Mouse (Mus musculus) limb, embryonic 12.5 days (tissue): ENCODE measurements at regions not wholly inside any gene's neighbourhood (a gene's known extent, or its start where the extent isn't known, plus 50 kb on each side); places are given as distances from the start of the nearest gene placed in this dataset.
A peak's percentile ranks its signal among the peaks of the same experiment; 100 is the strongest.

Experiments used
- ATAC-seq: fragments of 200-750 bp; cut with Nextera tagmentation; 2 replicates; pipeline ENCODE4 v1.8.0; 2017; ENCODE audit warnings: low read depth, moderate TSS enrichment; ENCODE audit not compliant: insufficient number of reproducible peaks, insufficient read depth, low FRiP score, low TSS enrichment
- H3K27ac ChIP-seq: fragments of 300-500 bp; sonication (generic); 2 replicates; pipeline ENCODE4 v1.5.1; 2016; ENCODE audit warnings: mild to moderate bottlenecking, moderate library complexity
- H3K27me3 ChIP-seq: fragments of 300-500 bp; sonication (generic); 2 replicates; pipeline ENCODE4 v1.6.1; 2016; ENCODE audit warnings: mild to moderate bottlenecking, moderate library complexity
- H3K36me3 ChIP-seq: fragments of 300-500 bp; sonication (generic); 2 replicates; pipeline ENCODE4 v1.6.1; 2016; ENCODE audit warnings: mild to moderate bottlenecking, moderate library complexity
- H3K4me1 ChIP-seq: fragments of 300-500 bp; sonication (generic); replicated peaks from 2 replicates; pipeline ENCODE4 v1.6.1; 2016
- H3K4me2 ChIP-seq: fragments of 300-500 bp; sonication (generic); 2 replicates; pipeline ENCODE4 v1.6.1; 2016; ENCODE audit warnings: mild to moderate bottlenecking, moderate library complexity
- H3K4me3 ChIP-seq: fragments of 300-500 bp; sonication (generic); replicated peaks from 2 replicates; pipeline ENCODE4 v1.5.1; 2016; ENCODE audit warnings: mild to moderate bottlenecking
- H3K9ac ChIP-seq: fragments of 300-500 bp; sonication (generic); replicated peaks from 2 replicates; pipeline ENCODE4 v1.6.1; 2016; ENCODE audit warnings: mild to moderate bottlenecking, moderate library complexity
- H3K9me3 ChIP-seq: fragments of 300-500 bp; sonication (generic); 2 replicates; pipeline ENCODE4 v1.6.1; 2016; ENCODE audit warnings: mild to moderate bottlenecking, moderate library complexity
- WGBS: fragments of 180-500 bp; shearing (Covaris S2); methylation state at CpG from one replicate; pipeline ENCODE4 v1.1.7; 2016; 5-methylcytosine and 5-hydroxymethylcytosine counted together

DNA sequence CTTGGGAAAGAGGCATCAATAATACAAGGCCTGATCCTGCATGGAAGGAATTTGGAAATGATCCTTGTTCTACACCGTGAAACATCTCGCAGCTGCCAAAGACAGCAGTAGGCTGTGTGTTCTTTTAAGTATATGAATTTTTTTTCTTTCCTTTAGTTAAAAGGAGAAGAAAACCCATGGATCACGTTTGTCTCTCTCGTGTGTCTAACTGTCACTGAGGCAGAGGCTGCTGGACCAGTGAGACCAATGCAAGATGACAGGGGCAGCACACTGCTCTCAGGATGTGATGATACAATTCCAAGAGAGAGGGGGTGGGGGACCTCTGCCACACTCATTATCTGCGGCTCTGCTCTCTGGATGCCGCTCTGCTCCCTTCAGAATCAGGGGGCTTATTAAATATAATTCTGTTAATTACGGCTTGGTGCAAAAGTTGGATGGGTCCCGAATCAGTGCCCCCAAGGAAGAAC is 379.4 kb upstream of the Noct start:
- H3K27me3 ChIP-seq, result no peaks in the 10 kb centered on the region
- no peak overlapping the region for H3K27ac ChIP-seq
- H3K9ac ChIP-seq, result no peak overlapping the region
- H3K4me3 ChIP-seq, result no peak overlapping the region
- 57% methylated on average over 8 of the region's 8 CpGs for WGBS
- no peaks in the 10 kb centered on the region for H3K9me3 ChIP-seq
- no peaks in the 10 kb centered on the region for H3K36me3 ChIP-seq
- no peak overlapping the region for H3K4me2 ChIP-seq
- no peak for ATAC-seq
- H3K4me1 ChIP-seq, result peaks cover 18% of the 10 kb centered on the region

DNA sequence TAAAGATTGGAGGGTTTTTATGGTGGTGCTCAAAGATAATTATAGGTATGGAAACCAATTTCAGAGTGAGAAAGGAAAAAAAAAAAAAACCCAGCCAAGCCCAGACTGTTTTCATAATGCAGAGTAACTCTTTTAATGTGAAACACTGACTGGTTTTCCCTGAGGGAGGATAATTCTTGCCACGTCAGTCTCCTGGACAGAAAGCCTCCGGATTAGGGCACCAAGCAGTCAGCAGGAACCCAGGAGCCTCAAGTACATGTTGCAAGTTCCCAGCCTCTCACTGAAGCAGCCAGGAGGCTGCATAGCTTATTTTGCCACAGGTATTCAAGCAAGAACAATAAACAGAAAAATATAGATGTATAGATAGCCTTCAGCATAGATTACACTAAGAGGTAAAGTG is 378.9 kb upstream of the Noct start:
- WGBS, result 10% methylated on average over 2 of the region's 2 CpGs
- Histone ChIP-seq H3K4me2 (no peak overlapping the region), H3K27me3 (no peaks in the 10 kb centered on the region), H3K27ac (no peak overlapping the region), H3K36me3 (no peaks in the 10 kb centered on the region), H3K9ac (no peak overlapping the region), H3K9me3 (no peaks in the 10 kb centered on the region), H3K4me3 (no peak overlapping the region), H3K4me1 (peaks cover 18% of the 10 kb centered on the region)
- ATAC-seq, result no peak

DNA sequence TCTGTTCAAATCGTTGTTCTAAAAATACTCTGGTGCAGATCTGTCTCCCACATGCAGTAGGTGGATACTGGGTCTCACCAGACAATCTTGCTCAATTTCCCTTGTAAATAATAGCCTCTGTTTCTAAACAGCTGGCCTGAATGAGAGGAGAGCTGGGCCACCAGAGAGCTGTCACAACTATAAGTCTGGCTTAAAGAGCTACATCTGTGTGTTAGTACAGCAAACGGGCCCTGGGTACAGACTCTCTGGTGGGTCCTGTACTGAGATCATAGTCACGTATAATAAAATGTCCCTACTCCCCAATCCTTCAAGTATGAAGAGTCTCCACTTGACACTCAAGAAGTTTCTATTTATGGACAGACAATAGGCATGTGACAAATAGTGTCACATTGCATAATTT is 375.7 kb upstream of the Noct start:
- WGBS, result 50% methylated on average over 3 of the region's 3 CpGs
- peaks cover 18% of the 10 kb centered on the region for H3K4me1 ChIP-seq
- no peak overlapping the region for H3K4me3 ChIP-seq
- H3K9me3 ChIP-seq, result no peaks in the 10 kb centered on the region
- no peaks in the 10 kb centered on the region for H3K27me3 ChIP-seq
- no peak for ATAC-seq
- no peak overlapping the region for H3K27ac ChIP-seq
- no peaks in the 10 kb centered on the region for H3K36me3 ChIP-seq
- H3K4me2 ChIP-seq, result no peak overlapping the region
- no peak overlapping the region for H3K9ac ChIP-seq

DNA sequence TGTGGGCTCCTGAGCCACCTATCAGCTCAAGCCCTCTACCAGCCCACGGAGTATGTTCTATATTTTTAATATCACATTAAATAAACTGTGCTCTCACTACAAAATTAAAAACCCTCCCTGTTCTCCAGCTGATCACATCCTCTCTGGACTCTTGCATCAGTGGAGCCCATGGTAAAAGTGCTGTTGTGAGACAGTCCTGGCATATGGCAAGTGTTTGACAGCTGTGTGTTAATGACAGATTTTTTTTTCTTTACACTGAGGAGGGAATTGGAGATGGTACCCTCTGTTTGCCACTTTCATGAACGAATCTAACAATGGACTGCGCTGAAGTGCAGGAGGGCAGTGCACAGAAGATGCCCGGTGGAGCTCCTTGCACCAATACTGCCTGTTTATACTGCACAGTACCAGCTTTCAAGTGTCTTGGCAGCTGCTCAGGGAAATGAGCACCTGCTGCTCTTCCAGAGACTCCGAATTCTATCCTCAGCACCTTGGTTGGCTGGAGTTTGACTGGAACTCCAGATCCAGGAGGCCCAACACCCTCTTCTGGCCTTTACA is 373.1 kb upstream of the Noct start:
- no peaks in the 10 kb centered on the region for H3K9me3 ChIP-seq
- H3K36me3 ChIP-seq, result no peaks in the 10 kb centered on the region
- WGBS, result 85% methylated on average over 5 of the region's 5 CpGs
- H3K27me3 ChIP-seq, result no peaks in the 10 kb centered on the region
- no peak overlapping the region for H3K4me2 ChIP-seq
- H3K4me1 ChIP-seq, result peaks cover 5% of the 10 kb centered on the region; the same call in 1 of the 2 replicates
- ATAC-seq, result no peak
- H3K9ac ChIP-seq, result no peak overlapping the region
- no peak overlapping the region for H3K27ac ChIP-seq
- H3K4me3 ChIP-seq, result no peak overlapping the region

DNA sequence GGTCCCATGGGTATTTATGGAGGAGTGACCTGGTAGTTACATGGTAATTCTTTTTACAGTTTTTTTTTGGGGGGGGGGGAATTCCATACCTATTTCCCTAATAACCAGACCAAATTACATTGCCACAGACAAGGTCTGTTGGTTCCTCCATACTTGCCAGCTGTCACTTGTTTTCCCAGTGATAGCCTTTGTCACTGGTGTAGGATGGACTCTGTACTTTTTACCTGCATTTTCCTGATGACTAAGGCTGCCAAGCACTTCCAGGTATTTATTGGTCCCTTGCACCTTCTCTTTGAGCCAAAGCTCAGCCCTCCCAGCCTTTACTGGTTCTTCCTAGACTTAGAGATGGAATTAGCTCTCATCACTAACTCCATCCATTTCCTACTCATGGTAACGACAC is 357.1 kb upstream of the Noct start:
- no peaks in the 10 kb centered on the region for H3K4me1 ChIP-seq
- no peak overlapping the region for H3K9ac ChIP-seq
- no peak for ATAC-seq
- H3K27me3 ChIP-seq, result no peaks in the 10 kb centered on the region
- H3K27ac ChIP-seq, result no peak overlapping the region
- no peak overlapping the region for H3K4me3 ChIP-seq
- no peaks in the 10 kb centered on the region for H3K36me3 ChIP-seq
- no peak overlapping the region for H3K4me2 ChIP-seq
- 96% methylated on average over 1 of the region's 1 CpGs for WGBS
- no peaks in the 10 kb centered on the region for H3K9me3 ChIP-seq

DNA sequence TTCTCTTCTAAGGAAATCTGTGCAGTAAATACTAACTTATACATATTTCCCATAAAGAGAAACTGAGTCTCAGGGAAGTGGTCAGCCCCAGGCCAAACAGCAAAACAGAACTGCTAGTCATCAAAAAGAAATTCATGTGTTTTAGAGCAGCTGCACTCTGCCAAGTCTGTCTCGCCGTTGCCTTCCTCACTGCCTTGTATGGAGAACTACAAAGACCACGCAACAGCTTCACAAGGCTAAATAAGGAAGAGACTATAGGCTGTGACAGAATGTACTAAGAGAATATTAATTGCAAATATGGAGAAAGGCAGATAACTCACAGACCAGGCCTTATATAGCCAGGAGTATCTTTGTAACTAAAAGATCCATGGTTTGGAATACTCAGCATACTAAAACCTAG is 355.0 kb upstream of the Noct start:
- H3K4me3 ChIP-seq, result no peak overlapping the region
- 98% methylated on average over 3 of the region's 3 CpGs for WGBS
- H3K27ac ChIP-seq, result no peak overlapping the region

DNA sequence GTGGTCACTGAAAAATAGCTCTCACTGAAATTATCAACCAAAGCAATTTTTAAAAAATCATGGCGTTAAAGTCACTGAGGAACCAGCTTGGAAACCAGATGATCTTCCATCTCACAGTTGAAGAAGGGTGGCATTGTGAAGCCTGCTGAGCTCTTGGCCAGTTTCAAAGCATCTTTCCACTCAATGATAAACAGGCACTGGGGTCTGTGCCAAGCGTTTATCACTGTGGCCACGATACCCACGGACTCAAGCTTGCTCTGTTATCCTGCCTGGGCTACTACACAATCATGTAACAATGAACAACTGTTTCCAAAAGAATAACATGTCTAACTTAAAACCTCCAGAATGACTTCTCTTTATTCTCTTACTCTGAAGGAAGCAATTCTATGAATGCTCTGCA is 345.2 kb upstream of the Noct start:
- Histone ChIP-seq H3K4me3 (no peak overlapping the region), H3K27ac (no peak overlapping the region), H3K4me1 (no peaks in the 10 kb centered on the region; the same call in 1 of the 2 replicates), H3K9ac (no peak overlapping the region), H3K4me2 (no peak overlapping the region), H3K9me3 (no peaks in the 10 kb centered on the region), H3K27me3 (no peaks in the 10 kb centered on the region), H3K36me3 (no peaks in the 10 kb centered on the region)
- 88% methylated on average over 4 of the region's 4 CpGs for WGBS
- no peak for ATAC-seq

More for the DNA sequence above, 355.0 kb upstream of the Noct start:
- Histone ChIP-seq H3K4me2 (no peak overlapping the region), H3K27me3 (no peaks in the 10 kb centered on the region), H3K36me3 (no peaks in the 10 kb centered on the region), H3K4me1 (no peaks in the 10 kb centered on the region), H3K9me3 (no peaks in the 10 kb centered on the region), H3K9ac (no peak overlapping the region)
- ATAC-seq, result no peak

DNA sequence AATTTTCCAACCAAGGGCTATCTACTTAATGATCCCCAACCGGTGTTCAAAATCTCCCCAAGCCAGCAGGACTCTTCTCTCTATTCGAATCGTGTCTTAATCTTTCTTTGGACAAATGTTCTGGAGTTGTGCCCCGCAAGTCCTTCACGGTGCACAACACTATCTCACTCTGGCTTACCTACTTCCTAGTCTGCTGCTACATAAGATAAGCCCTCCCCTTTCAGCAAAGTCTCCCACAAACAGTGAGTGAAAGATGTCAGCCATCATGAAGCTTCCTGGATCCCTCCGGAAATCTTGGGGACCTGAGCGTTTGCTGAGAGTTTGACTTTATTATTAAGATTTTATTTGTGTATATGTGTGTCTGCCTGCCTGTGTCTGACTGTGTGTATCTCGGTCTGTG is 344.7 kb upstream of the Noct start:
- H3K9me3 ChIP-seq, result no peaks in the 10 kb centered on the region
- H3K9ac ChIP-seq, result no peak overlapping the region
- 88% methylated on average over 8 of the region's 8 CpGs for WGBS
- H3K4me1 ChIP-seq, result no peaks in the 10 kb centered on the region; the same call in 1 of the 2 replicates
- no peak overlapping the region for H3K4me3 ChIP-seq
- no peak for ATAC-seq
- H3K27me3 ChIP-seq, result no peaks in the 10 kb centered on the region
- H3K4me2 ChIP-seq, result no peak overlapping the region
- H3K27ac ChIP-seq, result no peak overlapping the region
- H3K36me3 ChIP-seq, result no peaks in the 10 kb centered on the region

DNA sequence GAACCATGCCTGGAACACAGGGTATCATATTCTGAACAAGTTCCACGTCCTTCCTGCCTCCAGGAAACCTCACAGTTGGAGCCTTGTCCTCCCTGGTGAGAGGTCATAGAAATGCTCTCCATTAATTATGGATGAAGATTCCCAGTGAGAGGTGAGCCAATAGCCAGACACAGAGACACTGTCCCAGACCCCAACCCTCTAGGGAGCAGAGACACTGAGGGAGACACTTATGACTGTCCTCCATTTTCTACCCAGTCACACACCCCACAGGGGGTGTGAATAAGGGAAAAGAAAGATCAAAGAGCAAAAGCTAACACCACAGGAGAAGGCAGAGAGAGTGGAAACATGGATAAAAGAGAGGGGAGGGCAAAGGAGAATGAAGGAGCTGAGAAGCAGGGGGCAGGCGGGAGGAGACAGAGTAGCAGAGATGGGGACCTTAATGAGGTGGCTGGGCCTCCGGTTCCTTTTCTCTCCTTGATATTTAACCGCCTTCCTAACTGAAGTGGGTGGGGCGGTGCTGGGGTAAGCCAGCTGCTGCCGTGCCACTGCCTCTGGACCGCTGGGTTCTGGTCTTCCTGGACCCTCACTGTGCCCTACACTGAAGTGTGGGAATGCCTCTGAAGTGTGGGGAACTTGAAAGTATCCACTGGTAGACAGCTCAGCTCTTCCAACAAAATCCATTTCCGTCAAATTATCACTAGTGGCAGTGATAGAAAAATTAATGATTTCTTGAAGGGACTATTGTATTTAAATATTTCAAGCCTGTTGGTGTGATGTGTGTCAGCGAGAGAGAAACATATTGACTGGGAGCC is 342.6 kb upstream of the Noct start:
- Histone ChIP-seq H3K27me3 (no peaks in the 10 kb centered on the region), H3K27ac (no peak overlapping the region), H3K9me3 (no peaks in the 10 kb centered on the region), H3K4me2 (no peak overlapping the region), H3K4me3 (no peak overlapping the region), H3K4me1 (no peaks in the 10 kb centered on the region; the same call in 1 of the 2 replicates), H3K9ac (no peak overlapping the region), H3K36me3 (no peaks in the 10 kb centered on the region)
- no peak for ATAC-seq
- WGBS, result 20% methylated on average over 9 of the region's 9 CpGs

DNA sequence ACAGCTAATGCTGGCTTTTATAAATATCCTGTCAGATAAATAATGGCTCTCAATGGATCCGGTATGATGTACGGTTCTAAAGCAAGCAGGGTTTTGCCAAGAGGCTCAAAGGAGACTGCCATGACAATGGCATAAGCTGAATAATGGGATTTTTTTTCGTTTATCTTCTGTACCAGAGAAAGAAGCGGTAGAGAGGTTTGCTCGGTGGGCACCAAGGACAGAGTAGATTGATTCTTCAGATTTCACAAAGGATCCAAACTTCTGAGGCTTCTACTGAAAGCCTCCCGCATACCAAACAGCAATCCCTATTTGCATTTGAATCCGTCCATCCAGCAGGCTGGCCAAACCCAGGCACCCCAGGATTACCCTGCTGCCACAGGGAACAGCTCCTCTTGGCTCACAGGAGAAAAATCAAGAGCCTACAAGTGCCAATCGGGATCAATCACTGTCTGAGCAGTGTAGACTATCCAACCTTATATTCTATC is 342.0 kb upstream of the Noct start:
- no peaks in the 10 kb centered on the region for H3K9me3 ChIP-seq
- 33% methylated on average over 8 of the region's 8 CpGs for WGBS
- H3K27me3 ChIP-seq, result no peaks in the 10 kb centered on the region
- H3K9ac ChIP-seq, result no peak overlapping the region
- no peaks in the 10 kb centered on the region for H3K36me3 ChIP-seq
- H3K27ac ChIP-seq, result no peak overlapping the region
- H3K4me2 ChIP-seq, result no peak overlapping the region
- peaks cover 6% of the 10 kb centered on the region; the same call in 1 of the 2 replicates for H3K4me1 ChIP-seq
- ATAC-seq, result no peak
- H3K4me3 ChIP-seq, result no peak overlapping the region

DNA sequence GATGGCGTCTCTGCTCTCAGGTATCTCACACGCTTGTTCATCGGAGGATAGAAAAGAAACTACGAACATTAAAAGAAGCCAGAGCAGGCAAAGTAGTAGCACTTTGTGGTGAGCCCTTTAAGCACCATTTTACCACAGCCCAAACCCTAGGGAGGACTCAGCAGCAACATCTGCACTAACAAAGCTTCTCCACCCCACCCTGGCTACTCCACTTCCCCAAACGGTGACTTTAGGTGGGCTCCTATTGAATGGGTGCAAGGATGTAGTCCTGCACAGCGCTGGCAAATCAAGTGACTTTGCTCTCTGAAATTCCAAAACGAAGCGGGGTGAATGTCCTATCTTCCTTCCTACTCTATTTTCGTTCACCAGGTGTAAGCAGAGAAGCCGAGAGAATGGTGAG is 337.9 kb upstream of the Noct start:
- WGBS, result 86% methylated on average over 10 of the region's 10 CpGs

More for the DNA sequence above, 337.9 kb upstream of the Noct start:
- H3K9me3 ChIP-seq, result no peaks in the 10 kb centered on the region
- H3K4me2 ChIP-seq, result no peak overlapping the region
- H3K27ac ChIP-seq, result peak overlapping the region; percentile 78; the same call in 1 of the 2 replicates
- ATAC-seq, result no peak
- no peak overlapping the region for H3K4me3 ChIP-seq
- peaks cover 11% of the 10 kb centered on the region; the same call in 1 of the 2 replicates for H3K4me1 ChIP-seq
- H3K27me3 ChIP-seq, result no peaks in the 10 kb centered on the region
- no peak overlapping the region for H3K9ac ChIP-seq
- no peaks in the 10 kb centered on the region for H3K36me3 ChIP-seq
